Mouse (Mus musculus) layer of hippocampus, postnatal 25 days (tissue): ENCODE measurements around the gene Spa17. TPM values are rescaled to one million over a fixed set of nuclear protein-coding genes. Genes with fewer than 3 reads are reported as not detected.

ENCODE experiments used
- DNase-seq, 2 experiments: peaks; one replicate each; pipeline ENCODE4 v3.0.0; 2022; ENCODE audit warnings: mixed read lengths in 2 of 2, low spot score in 1 of 2; ENCODE audit errors: extremely low spot score in 1 of 2
- total RNA-seq, 2 experiments: library from RNA; stranded (reverse); gene quantifications; 2 replicates each; pipeline ENCODE4 v1.2.3; 2021

Spa17 gene
- total RNA-seq, result 1 to 10 TPM; 2.3 to 2.8 TPM

DNA sequence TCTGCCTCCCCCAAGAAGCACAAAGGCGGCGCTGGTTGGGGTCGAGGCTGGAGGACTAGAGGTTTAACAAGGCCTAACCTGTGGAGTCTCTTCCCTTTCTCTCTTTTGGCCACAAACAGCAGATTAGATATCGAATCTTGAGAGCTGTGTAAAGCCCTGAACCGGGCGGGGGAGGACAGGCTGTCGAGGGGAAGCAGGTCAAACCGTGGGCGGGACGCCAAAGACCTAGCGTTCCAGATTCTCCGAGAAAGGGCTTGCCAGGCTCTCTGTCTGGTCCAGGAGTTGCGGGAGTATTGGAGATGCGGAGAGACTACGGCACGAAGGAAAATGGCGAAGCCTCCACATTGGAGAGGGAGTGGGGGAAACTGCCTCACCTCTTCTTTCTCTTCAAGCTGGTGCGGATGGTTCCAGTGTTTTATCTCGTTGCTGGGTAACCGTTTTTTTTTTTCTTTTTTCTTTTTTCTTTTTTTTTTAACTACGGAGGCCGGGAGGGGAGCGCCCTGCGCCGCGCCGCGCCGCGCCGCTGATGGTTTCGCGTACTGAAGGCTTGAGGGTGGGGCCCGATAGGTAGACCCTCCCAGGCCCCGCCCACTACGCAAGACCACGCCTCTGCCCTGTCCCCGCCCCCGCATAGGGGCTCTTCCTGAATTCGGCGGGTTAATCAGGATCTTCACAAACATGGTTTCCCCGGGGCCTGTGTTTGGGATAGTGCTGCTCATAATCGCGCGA is at the start of gene Spa17:
Gene Spa17, minus strand, starts transcription at position 541 of the 729 bp plus-strand sequence.
- peak; percentile 67 to 74 for DNase-seq

DNA sequence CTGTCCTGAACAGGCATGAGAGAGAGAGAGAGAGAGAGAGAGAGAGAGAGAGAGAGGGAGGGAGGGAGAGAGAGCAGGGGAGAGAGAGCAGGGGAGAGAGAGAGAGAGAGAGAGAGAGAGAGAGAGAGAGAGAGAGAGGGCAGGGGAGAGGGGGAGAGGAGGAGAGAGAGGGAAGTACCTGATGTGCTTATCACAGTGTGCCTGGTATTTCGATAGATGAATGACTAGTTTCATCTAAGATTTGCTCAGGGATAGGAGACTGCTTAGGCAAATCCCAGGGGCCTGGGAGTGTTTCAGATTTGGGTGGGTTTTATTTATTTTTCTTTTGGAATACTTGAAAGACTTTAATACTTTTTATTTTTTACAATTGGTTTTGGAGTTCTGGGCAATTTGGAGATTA is 49.7 kb upstream of the Spa17 start:
- no peak for DNase-seq

DNA sequence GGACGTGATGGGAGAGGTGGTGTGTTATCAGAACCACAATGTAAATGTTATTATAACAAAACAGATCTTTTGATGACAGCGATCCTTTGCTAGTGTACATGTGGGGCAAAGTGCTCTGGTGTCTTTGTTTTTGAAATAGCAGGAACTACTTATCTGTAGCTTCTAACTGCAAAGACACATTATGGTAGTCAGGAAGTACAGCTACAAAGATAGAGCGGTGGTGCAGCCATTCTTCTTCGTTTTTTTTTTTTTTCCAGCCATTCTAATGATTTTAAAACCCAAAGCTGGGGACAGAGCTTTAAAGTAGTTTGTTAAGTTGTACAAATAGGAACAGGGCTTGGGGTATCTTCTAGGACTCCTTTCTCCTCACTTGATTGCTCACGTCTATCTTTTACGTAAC is 45.9 kb upstream of the Spa17 start:
- no peak for DNase-seq

DNA sequence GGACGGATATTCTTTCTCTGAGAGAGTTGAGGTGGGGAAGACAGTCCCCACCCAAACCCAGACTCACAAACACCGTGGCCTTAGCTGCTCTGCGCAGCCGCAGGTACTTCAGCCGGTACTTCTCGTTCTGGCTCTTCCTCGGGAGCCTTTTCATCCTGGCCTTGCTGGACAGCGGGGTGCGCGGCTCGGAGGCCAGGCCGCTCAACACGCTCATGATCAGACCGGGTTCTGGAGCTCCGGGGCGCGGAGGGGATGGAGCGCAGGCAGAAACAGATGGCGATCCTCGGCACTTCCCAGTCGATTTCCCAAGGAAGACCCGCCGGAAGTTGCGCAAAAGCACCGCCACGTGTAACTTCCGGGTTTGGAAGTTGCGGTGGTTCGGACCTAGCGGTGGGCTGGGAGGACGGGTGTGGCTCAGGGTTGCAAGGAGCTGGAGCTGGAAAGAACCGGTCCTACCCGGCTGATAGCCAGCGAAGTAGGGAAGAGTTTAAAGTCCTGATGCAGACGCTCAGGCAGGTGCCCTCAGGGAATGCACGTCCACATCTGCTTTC is 43.5 kb upstream of the Spa17 start, which contains the start of gene Tbrg1:
Gene Tbrg1, minus strand, starts transcription at position 382 of the 551 bp plus-strand sequence.
- DNase-seq, result peak; percentile 61 to 68

DNA sequence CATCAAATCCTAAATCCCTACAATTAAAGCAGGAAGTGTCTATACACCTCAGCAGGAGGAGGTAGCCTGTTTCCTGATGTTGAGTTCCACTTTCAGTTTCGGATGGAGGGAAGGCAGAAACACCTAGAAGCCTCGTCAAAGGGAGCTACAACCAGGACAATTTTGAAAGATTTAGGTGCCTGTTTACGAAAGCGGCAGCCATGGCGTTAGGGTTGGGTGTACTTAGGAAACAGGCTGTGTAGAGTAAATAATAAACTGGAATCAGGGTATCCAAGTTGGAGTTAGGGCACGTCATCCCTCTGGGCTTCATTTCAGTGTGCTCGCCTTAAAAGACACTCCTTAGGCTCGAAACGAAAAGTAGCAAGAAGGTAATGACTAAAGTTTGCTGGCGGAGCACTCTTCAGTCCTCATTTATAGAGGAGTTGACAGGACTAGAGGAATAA is 42.9 kb upstream of the Spa17 start:
- no peak for DNase-seq

DNA sequence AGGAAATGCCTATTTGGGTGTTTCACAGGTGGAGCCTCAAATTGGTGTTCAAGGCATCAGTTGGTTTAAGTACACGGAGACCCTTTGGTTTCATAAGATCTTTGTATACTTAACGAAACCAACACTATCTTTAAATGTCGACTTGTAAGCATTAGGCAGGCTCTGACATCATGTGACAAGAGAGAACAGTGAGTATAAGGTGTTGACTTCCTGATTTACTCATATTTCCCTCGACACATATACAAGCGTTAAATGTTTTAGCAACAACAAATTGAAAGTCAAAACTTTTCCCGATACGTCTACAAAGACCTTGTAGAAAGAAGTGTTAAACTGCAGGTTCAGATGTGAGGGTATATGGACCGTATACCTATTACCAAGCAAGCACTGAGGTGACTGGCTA is 42.4 kb upstream of the Spa17 start:
- no peak for DNase-seq

DNA sequence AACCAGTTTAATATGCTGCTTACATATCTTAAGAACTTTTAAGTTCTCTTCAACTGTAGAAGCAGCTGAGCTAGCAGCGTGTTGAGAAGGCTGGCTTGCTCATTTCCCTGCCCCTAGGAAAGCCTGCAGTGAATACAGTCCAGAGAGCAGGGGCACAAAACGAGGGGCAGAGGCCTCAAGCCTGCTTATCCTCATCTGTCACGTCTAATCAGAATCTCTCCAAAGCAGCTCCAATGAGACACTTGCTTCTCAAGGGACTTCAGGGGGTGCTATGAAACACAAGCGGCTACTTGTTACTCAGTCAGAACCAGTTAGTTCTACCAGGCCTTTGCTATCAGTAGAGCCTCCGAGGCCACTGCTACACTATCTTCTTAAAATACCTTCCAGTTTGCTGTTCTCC is 40.3 kb upstream of the Spa17 start:
- no peak for DNase-seq

DNA sequence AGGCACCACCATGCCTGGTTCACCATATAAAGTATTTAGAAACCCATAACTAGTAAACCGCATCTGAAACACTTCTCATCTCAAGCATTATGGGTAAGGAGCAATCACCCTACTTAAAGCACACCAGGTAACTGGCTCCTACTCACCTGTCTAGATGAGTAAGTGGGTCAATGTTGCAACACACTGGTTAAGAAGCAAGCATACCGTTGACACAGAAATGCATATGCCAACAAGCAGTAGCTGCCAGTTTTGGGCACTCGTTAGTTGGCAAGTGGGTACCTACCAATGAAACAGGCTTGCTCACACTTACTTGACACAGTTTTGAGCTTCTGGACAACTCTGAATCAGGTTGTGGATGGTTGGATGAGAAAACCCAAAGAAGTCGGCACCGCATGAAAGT is 37.1 kb upstream of the Spa17 start:
- no peak for DNase-seq

DNA sequence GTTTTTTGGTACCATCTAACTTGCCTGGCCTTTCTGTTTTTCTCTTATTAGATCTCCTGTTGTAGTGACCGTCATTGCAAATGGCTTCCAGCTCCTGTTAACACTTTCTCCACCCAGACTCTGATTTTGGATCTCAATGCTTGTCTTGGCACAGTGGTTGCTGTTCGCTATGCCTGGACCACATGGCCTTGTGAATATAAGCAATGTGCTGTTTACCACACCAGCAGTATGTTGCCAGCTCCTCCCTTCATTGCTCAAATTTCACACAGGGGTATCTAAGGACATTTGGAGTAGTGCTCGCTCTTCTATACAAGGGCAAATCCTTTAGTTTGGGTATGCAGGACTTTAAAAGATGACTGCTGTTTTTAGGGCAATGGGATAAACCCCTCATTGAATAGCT is 32.7 kb upstream of the Spa17 start:
- no peak for DNase-seq

DNA sequence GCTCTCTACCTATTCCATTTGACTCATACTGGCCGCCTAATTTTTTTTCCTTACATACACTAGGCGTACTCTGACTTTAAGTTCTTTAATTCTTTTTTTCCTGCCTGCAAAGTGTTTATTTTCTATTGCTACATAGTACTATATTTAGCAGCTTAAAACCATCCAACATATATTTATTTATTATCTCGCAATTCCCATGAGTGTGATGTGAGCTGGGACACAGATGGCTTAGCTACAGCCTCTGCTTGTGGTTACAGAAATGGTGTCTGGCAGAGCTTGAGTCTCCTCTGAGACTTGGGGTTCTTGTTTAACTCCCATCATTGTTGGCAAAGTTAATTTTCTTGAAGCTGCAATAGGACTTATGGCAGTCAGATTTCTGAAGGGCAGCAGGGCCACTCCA is 25.2 kb upstream of the Spa17 start:
- DNase-seq, result no peak

DNA sequence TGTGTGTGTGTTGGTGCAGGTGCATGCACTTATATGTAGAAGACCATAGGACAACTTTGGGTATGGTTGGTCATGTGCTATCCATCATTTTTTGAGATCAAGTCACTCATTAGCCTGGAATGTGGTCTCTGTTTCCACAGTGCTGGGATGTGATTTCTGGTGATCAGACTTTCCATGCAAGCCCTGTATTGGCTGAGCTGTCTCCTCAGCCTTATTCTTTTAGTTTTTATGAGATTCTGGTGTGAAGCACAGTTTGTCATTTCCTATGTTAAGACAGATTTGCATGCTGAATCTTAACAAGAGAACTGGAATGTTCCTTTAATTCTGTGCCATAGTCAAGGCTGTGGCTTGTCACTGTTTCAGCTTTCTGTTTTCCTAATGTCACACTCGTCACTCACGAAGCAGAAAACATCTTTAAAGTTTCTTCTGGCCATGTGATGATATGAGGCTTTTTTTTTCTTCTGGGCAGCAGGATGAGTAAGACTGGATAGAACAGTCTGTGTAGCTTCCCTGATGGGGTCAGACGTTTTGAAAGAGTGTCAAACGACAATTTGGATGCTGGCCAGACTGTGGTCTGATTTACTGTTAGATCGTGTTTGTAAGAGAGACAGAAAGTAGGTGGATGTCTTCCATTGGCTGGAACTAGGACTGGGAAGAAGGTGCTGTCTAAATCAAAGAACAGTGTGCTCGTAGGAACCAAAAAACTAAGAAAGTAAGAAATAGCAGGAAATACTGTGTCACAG is 23.4 kb upstream of the Spa17 start:
- DNase-seq, result no peak

DNA sequence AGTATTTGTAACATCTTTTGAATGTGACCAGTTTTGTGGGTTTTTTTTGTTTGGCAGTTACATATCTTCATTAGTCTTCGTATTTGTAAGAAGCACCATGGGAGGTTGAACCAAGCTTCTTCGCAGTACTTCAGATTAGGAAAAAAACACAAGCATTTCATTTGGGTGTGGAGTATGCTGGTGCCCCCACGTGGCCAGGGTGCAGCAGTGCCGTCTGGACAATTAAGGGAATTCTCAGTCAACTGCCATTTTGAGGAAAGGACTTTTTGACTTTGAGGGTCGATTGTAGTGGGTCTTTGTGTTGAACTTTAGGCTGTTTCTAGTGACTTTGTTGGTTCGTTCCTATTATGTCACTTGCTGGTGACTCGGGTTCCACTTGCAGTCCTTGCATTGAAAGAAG is 22.8 kb upstream of the Spa17 start:
- peak; percentile 31 to 63 for DNase-seq

DNA sequence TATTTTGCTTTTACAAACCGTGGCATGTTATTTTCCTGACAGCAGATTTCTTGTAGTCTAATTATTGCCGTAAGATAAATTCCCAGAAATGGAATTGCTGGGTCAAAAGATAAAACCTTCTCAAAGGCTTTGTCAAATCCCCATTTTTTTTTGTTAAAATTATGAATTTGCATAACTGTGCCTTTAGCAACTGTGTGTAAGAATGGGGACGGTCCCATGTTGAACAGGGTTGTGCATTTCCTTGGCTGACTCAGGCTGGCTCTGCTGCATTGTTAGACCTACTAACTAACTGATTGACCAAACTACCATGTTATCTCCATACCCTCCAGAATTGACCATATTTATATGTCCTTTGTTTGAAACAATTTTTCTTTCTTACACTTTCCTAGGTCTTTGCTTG is 20.7 kb upstream of the Spa17 start:
- DNase-seq, result no peak

DNA sequence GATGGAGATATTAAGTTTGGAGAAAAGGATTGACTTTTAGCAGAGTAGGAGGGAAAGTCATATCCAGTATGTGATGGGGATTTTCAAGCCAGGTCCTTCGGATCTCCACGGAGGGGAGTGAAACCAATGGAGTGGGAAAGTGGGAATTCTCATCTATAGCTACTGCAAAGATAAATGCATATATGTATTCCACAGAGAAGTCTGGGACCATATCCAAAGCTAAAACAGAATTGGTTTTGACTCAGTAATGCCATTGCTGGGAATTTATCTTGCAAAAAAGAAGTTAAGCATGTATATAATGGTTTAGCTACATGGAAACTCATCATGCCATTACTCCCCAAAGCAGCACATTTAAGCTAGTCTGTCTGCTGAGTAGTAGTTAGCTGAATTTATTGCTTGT is 18.8 kb upstream of the Spa17 start:
- no peak for DNase-seq

DNA sequence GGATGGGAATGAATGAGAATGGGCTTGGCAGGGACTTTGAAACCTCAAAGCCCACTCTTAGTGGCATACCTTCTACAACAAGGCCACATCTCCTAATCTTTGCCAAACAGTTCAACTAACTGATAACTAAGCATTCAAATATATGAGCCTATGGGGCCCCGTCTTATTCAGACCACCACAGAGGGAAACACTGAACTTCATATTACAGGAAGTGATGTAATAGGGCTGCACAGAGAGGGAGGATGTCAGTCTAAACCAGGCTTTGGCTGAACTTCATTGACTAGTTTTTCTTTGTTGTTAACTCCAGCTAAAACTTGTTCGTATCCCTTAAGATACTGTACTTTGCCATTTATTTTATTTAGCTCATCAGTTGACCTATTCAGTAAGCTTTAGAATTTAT is 16.4 kb upstream of the Spa17 start:
- DNase-seq, result no peak

DNA sequence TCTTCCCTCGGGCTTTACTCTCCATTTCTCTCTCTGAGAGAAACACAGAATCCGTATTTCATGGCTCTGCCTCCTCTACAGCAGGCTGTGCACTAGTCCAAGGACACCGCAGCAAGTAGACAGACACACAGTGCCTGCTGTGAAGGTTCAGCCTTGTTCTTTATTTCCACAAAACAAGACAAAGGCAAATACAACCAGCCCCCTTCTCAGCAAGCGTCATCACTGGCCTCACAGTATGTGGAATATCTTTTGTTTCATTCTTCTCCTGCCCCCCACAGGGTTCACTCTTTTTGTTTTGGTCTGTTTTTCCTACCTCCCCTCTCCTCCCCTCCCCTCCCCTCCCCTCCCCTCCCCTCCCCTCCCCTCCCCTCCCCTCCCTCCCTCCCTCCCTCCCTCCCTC is 15.1 kb upstream of the Spa17 start:
- no peak for DNase-seq

DNA sequence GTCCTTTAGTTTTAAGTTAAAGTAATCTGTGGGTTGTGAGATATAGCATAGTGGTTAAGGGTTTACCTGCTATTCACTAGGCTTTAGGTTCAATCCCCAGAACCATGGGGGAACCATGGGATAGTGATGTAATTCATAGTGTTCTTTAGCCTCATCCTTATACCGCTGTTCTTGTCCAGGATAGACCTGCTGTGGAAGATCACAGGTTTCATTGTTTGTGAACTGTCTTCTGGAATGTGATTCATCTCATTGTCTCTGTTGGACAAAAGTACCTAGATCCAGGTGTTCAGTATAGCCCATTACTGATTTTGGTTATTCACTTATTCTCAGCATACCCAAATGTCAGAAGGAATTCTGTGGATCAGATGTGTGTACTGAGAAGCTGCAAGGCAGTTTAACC is 13.7 kb upstream of the Spa17 start:
- DNase-seq, result no peak

DNA sequence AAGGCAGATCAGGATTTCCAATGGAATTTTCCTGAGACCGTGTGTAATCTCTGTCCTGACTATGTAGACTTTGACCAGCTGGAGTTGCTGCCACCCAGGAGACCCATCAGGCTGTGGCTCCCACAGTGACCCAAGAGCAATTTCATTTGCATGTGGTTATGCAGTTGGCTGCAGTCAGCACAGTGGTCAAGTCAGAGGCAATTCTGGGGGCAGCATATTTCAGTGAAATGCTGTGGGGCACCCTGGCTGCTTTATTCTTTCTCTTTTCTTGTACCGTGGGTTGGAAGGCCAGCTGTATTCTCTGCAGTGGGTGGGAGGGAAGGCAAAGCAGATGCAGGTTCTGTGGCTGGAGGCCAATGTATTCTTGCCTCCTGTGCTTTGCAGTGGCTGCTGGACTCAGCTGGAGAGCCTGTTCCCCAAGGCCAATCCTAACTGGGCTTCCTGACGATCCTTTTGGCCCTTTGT is 12.6 kb upstream of the Spa17 start:
- peak in 1 of 2 experiments; percentile 39 for DNase-seq

DNA sequence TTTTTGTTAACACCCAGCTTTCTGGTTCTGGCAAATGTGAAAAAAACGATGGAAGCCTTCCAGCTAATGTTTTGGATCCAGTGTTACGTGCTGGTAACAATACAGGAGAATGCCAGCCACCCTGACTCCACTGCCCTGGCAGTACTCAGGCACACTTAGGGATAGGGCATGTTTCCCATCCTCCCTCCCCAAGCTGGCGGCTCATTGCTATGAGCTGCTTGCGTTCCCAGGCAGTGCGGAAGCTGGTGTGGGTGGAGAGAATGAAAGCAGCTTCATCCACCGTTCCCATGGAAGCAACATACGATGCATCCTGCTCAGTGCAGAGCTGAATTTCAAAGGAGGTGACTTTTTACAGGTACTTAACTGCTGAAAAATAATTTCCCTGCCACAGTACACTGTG is 12.1 kb upstream of the Spa17 start:
- peak; percentile 47 to 56 for DNase-seq

DNA sequence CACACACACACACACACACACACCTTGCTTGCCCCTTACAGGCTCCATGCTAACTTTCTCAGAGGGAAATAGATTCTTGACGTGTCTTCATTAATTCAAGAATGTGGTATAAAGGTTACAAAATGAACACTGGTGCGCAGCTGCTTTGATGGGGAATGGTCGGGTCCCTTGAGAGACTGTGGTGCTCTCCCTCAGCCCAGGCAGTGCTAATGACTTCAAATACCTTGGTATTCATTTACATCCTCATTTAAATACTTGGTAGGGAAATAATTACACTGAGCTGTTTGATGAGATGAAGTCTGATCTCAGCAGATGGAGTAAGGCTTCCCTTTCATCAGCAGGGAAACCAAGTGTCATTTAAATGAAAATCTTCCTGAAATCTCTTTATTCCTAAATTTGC is 11.6 kb upstream of the Spa17 start:
- DNase-seq, result no peak

DNA sequence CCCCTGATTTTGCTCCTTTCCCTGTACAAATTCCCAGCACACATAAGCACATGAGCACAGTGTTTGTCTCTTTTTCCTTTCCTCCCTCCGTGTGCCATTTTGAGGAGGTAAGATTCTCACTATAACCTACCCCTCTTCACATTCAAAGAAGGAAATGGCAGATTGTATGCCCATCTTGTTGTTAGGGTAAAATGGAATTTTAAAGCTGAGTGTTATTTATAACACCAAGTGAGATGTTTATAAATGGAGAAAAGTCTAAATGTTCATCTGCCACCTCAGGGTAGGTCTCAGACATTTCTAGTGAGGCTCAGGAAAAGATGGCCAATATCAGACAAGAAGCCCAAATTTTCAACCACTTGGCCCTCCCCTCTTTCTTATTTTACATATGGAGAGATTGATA is 11.0 kb upstream of the Spa17 start:
- DNase-seq, result no peak

DNA sequence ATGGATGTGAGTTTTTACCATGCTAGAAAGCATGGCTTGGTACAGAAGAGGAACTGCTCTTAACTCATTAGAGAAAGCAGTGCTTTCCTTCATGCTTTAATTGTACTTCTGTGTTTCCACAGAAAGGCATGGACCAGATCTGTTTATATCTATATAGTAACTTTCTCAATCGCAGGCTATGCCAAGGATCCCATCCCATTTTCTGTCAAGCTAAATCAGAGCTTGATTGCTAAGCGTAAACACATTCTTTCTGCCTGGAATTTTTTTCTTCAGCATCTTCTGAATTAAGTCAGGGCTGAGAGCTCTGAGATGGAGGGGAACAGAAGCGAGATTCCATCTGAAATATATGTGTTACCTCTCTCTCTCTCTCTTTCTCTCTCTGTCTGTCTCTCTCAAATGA is 10.5 kb upstream of the Spa17 start:
- no peak for DNase-seq
